Mouse (Mus musculus): ENCODE results near the gene Slc26a11.

DNA sequence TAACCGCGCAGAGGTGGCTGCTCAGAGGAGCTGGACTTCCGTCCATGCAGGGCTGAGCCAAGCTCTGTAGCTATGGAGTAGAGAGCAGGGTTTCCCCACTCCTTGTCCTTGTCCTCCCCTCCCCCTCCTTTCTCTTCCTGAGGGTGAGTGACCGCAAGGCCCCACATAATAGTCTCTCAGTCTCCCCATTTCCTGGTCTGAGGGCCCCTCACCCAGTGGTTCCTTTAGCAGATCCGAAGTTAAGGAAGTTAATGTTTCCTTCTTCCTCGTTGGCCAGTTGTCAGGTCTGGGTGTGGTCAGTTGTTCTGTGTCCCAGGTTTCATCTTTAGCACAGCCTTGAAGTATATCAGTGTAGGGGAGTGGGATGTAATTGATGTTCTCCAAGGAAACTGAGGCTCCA, 20.1 kb downstream of the Slc26a11 start:
- TF ChIP-seq TAL1 (IDR thresholded peaks at IDR 0.05; ENCODE audit: low read length) (no peak), GATA1 (IDR thresholded peaks at IDR 0.05; ENCODE audit: low read length) (no peak)

Measured in erythroblast, embryonic 14.5 days (primary cell).